Mouse (Mus musculus) embryonic facial prominence, embryonic 11.5 days (tissue): Measurements from ENCODE around the gene Fkbp2. TPM values are rescaled to one million over a fixed set of nuclear protein-coding genes. Genes with fewer than 3 reads are reported as not detected.

Experiments
- ATAC-seq: fragments of 200-750 bp; cut with Nextera tagmentation; replicated peaks from 2 replicates; pipeline ENCODE4 v1.8.0; 2017; ENCODE audit warnings: low read depth; ENCODE audit not compliant: insufficient number of reproducible peaks, low FRiP score, low TSS enrichment
- DNase-seq: peaks from one replicate; pipeline ENCODE4 v3.0.0-alpha.2; 2015; ENCODE audit warnings: low spot score
- H3K27ac ChIP-seq: fragments of 300-500 bp; sonication (generic); replicated peaks from 2 replicates; pipeline ENCODE4 v1.5.1; 2014; ENCODE audit warnings: mild to moderate bottlenecking, low read depth, low read length, control low read depth
- H3K27me3 ChIP-seq: fragments of 300-500 bp; sonication (generic); 2 replicates; pipeline ENCODE4 v1.6.1; 2014; ENCODE audit warnings: mild to moderate bottlenecking, low read length, moderate library complexity, mixed read lengths; ENCODE audit not compliant: control insufficient read depth, insufficient read depth
- H3K36me3 ChIP-seq: fragments of 300-500 bp; sonication (generic); replicated peaks from 2 replicates; pipeline ENCODE4 v1.6.1; 2014; ENCODE audit warnings: low read depth, mild to moderate bottlenecking, low read length, moderate library complexity, mixed read lengths; ENCODE audit not compliant: control insufficient read depth, insufficient read depth
- H3K4me1 ChIP-seq: fragments of 300-500 bp; sonication (generic); 2 replicates; pipeline ENCODE4 v1.6.1; 2014; ENCODE audit warnings: low read length, mixed read lengths; ENCODE audit not compliant: control insufficient read depth, insufficient read depth
- H3K4me2 ChIP-seq: fragments of 300-500 bp; sonication (generic); 2 replicates; pipeline ENCODE4 v1.6.1; 2014; ENCODE audit warnings: low read depth, mild to moderate bottlenecking, control low read depth, low read length, moderate library complexity
- H3K4me3 ChIP-seq: fragments of 300-500 bp; sonication (generic); 2 replicates; pipeline ENCODE4 v1.5.1; 2014; ENCODE audit warnings: low read depth, low read length, control low read depth
- H3K9ac ChIP-seq: fragments of 300-500 bp; sonication (generic); replicated peaks from 2 replicates; pipeline ENCODE4 v1.6.1; 2014; ENCODE audit warnings: mild to moderate bottlenecking, control low read depth, low read length
- H3K9me3 ChIP-seq: fragments of 300-500 bp; sonication (generic); replicated peaks from 2 replicates; pipeline ENCODE4 v1.6.1; 2016; ENCODE audit warnings: mild to moderate bottlenecking, low read length, inconsistent platforms, mixed read lengths; ENCODE audit not compliant: control insufficient read depth
- WGBS: fragments of 180-500 bp; shearing (Covaris S2); extraction: QIAGEN DNeasy Blood & Tissue Kit; methylation state at CpG from one replicate; pipeline ENCODE4 v1.1.7; 2014; 5-methylcytosine and 5-hydroxymethylcytosine counted together
- polyA plus RNA-seq: library from polyadenylated mRNA; unstranded; fragments of >200 nt; fragmentation: Nextera tagmentation; extraction: Ambion mirVana; gene quantifications from 2 replicates; pipeline ENCODE4 v1.2.1, GENCODE M21; 2014

Gene Fkbp2
- polyA plus RNA-seq, 1 experiment from 2014 or later = 65.1 TPM

GRCm38 (mm10) chr19:6948186-6948585, 32.1 kb downstream of the Fkbp2 start:
- Histone ChIP-seq H3K4me1 (peaks cover 6% of the 10 kb centered on the region), H3K27ac (no peak overlapping the region), H3K4me2 (no peak overlapping the region), H3K9ac (no peak overlapping the region), H3K27me3 (no peaks in the 10 kb centered on the region), H3K4me3 (no peak overlapping the region), H3K36me3 (no peaks in the 10 kb centered on the region), H3K9me3 (no peaks in the 10 kb centered on the region)
- 83% methylated on average over 4 of the region's 4 CpGs for WGBS
- no peak for ATAC-seq
- no peak for DNase-seq

DNA sequence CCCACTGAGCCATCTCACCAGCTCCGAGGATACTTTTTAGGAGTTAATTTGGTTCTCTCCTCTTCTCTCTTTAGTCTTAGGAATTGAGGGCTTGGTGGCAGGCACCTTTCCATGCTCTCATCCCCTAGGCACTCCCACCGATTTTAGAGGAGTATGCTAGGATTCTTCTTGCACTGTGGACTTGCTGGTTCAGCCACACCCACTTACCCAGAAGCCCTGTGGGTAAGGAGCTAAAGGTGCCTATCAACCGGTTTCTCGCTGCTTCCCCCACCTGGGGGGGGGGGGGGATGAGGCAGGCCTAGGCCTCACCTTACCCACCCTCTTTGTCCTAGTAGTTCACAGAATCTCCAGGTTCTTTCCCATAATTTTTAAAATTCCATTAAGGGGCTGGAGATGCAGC, 32.6 kb downstream of the Fkbp2 start:
- H3K9ac ChIP-seq = no peak overlapping the region
- H3K4me2 ChIP-seq = no peak overlapping the region
- no peak overlapping the region for H3K27ac ChIP-seq
- ATAC-seq (no peak), DNase-seq (no peak)
- no peaks in the 10 kb centered on the region for H3K27me3 ChIP-seq
- no peaks in the 10 kb centered on the region for H3K36me3 ChIP-seq
- H3K4me3 ChIP-seq = no peak overlapping the region
- WGBS = 43% methylated on average over 4 of the region's 4 CpGs
- H3K9me3 ChIP-seq = no peaks in the 10 kb centered on the region
- H3K4me1 ChIP-seq = peaks cover 5% of the 10 kb centered on the region

DNA sequence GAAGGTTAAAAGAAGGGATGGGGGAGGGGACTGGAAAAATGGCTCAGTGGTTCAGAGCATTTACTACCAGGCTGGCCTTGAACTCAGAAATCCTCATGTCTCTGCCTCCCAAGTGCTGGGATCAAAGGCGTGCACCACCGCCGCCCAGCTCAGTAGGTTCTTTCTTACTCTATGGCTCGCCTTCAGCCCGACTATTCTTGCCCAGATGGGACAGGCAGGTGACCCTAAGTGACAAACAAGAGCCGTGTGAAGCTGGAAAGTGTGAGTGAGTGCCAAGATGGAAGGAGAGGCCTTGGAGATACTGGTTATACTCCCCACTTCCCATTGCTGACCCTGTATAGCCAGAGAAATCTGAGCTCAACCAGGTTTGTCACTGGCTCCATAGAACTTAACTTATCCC, 36.6 kb downstream of the Fkbp2 start:
- no peak for ATAC-seq
- H3K9me3 ChIP-seq = no peaks in the 10 kb centered on the region
- DNase-seq = no peak
- H3K36me3 ChIP-seq = no peaks in the 10 kb centered on the region
- no peak overlapping the region for H3K27ac ChIP-seq
- H3K4me3 ChIP-seq = no peak overlapping the region
- no peak overlapping the region for H3K9ac ChIP-seq
- no peaks in the 10 kb centered on the region for H3K27me3 ChIP-seq
- H3K4me1 ChIP-seq = no peaks in the 10 kb centered on the region
- WGBS = 88% methylated on average over 6 of the region's 6 CpGs
- no peak overlapping the region for H3K4me2 ChIP-seq

GRCm38 (mm10) chr19:6942764-6943163, 37.5 kb downstream of the Fkbp2 start:
- ATAC-seq = no peak
- Histone ChIP-seq H3K27me3 (no peaks in the 10 kb centered on the region), H3K27ac (peak overlapping the region; percentile 91; the same call in 1 of the 2 replicates), H3K9me3 (no peaks in the 10 kb centered on the region), H3K4me2 (peak overlapping the region; percentile 98), H3K9ac (peak overlapping the region; percentile 93), H3K36me3 (no peaks in the 10 kb centered on the region), H3K4me1 (no peaks in the 10 kb centered on the region), H3K4me3 (peak overlapping the region; percentile 80)
- 22% methylated on average over 5 of the region's 5 CpGs for WGBS
- no peak for DNase-seq

GRCm38 (mm10) chr19:6942249-6942691, 38.0 kb downstream of the Fkbp2 start, which contains the start of gene Gpr137:
Gpr137 (minus strand) TSS chr19:6942480.
- DNase-seq = peak; percentile 91
- no peaks in the 10 kb centered on the region for H3K27me3 ChIP-seq
- H3K4me2 ChIP-seq = peak within 1 kb of the TSS; percentile 98
- H3K9ac ChIP-seq = peak within 1 kb of the TSS; percentile 93
- no peaks in the 10 kb centered on the region for H3K9me3 ChIP-seq
- H3K27ac ChIP-seq = peak within 1 kb of the TSS; percentile 91
- under 1% methylated on average over 27 of the region's 27 CpGs for WGBS
- H3K4me3 ChIP-seq = peak within 1 kb of the TSS; percentile 80
- H3K36me3 ChIP-seq = no peaks in the 10 kb centered on the region
- no peaks in the 10 kb centered on the region for H3K4me1 ChIP-seq
- peak; percentile 76 for ATAC-seq

DNA sequence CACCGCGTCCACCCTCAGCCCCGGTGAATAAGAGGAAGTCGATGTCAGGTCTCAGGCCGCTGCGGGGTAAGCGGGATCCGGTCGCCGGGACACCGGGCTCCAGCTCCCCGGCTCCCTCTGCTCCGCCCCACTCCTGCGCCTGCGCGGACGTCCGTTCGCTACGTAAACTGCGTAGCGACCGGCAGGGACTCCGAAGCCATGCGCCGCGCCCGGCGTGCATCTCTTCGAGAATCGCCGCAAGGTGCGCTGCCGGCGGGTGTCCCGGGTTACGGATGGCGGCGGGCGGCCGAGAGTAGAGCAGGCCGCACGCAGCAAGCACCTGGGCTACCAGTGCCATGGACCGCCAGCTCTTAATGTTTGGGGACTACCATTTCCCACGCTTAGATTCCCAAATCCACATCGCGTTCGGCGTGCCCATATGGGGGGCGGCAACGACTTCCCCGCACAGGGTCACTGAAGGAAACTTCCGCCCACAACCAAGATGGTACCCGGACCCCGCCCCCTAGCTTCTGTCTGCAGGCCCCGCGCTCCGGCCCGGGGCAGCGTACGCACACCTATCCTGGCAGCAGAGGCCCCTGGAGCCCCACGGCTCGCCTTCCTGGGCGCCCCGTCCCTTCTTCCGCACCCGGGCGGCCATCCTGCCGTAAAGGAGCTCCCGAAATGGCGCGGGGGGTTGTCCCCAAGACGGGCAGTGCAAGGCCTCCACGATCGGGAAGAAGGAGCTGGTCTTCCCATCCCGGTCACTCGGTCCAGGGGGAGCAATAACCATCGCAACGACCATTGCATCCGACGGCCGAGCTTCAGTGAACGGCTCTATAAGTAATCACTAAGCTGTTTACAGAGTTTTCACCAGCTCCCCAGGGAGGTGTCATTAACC, 38.7 kb downstream of the Fkbp2 start, which contains the start of gene Bad:
Gene Bad (plus strand): TSS at position 490 of the 877 bp plus-strand sequence.
- Histone ChIP-seq H3K4me2 (peak within 1 kb of the TSS; percentile 98), H3K9me3 (no peaks in the 10 kb centered on the region), H3K36me3 (no peaks in the 10 kb centered on the region), H3K27ac (peak within 1 kb of the TSS; percentile 91), H3K4me1 (no peaks in the 10 kb centered on the region), H3K4me3 (peak within 1 kb of the TSS; percentile 80), H3K9ac (peak within 1 kb of the TSS; percentile 93), H3K27me3 (no peaks in the 10 kb centered on the region)
- under 1% methylated on average over 81 of the region's 83 CpGs for whole genome bisulfite sequencing
- peak; percentile 95 for DNase-seq
- ATAC-seq = peak; percentile 71

- H3K27ac ChIP-seq = peak overlapping the region; percentile 35; the same call in 1 of the 2 replicates
- DNase-seq = no peak
- H3K36me3 ChIP-seq = no peaks in the 10 kb centered on the region
- no peaks in the 10 kb centered on the region for H3K9me3 ChIP-seq
- ATAC-seq = peak; percentile 40; the same call in 1 of the 2 replicates
- WGBS = 21% methylated on average over 27 of the region's 29 CpGs
- no peaks in the 10 kb centered on the region for H3K4me1 ChIP-seq
- H3K4me3 ChIP-seq = peak overlapping the region; percentile 80
- H3K9ac ChIP-seq = peak overlapping the region; percentile 80
- H3K4me2 ChIP-seq = peak overlapping the region; percentile 98
- peaks cover 6% of the 10 kb centered on the region; the same call in 1 of the 2 replicates for H3K27me3 ChIP-seq
Observed at GRCm38 (mm10) chr19:6940396-6941351, 39.6 kb downstream of the Fkbp2 start.
